Mouse (Mus musculus) embryonic fibroblast, embryonic 13.5 days (primary cell): Measurements from ENCODE around the gene Tbx5. TPM values are rescaled to one million over a fixed set of nuclear protein-coding genes. Genes with fewer than 3 reads are reported as not detected.

Source experiments
- H3K27ac ChIP-seq: 2 replicates; pipeline ENCODE4 v1.5.1; 2012; ENCODE audit warnings: low read length, control low read depth, inconsistent platforms; ENCODE audit not compliant: insufficient read depth
- H3K4me1 ChIP-seq: 2 replicates; pipeline ENCODE4 v1.6.1; 2011; ENCODE audit warnings: low read length; ENCODE audit not compliant: control insufficient read depth, insufficient read depth
- H3K4me3 ChIP-seq: 2 replicates; pipeline ENCODE4 v1.5.1; 2011; ENCODE audit warnings: mild to moderate bottlenecking, control low read depth, low read length; ENCODE audit not compliant: insufficient read depth
- CTCF ChIP-seq: IDR thresholded peaks from 2 replicates; pipeline ENCODE4 v1.5.1; 2011; ENCODE audit warnings: mild to moderate bottlenecking, control low read depth, low read length, moderate library complexity, borderline replicate concordance; ENCODE audit not compliant: insufficient read depth
- POLR2A ChIP-seq: IDR thresholded peaks from 2 replicates; pipeline ENCODE4 v1.6.1; 2011; ENCODE audit warnings: low read depth, mild to moderate bottlenecking, control low read depth, low read length, moderate library complexity
- polyA plus RNA-seq: library from polyadenylated mRNA; stranded (reverse); fragments of >200 nt; gene quantifications from 2 replicates; pipeline ENCODE4 v1.2.4, GENCODE M21; 2011; ENCODE audit warnings: low read depth; ENCODE audit not compliant: missing spikeins, insufficient read length

Tbx5 gene
- polyA plus RNA-seq, 1 experiment: 9.3 TPM

DNA sequence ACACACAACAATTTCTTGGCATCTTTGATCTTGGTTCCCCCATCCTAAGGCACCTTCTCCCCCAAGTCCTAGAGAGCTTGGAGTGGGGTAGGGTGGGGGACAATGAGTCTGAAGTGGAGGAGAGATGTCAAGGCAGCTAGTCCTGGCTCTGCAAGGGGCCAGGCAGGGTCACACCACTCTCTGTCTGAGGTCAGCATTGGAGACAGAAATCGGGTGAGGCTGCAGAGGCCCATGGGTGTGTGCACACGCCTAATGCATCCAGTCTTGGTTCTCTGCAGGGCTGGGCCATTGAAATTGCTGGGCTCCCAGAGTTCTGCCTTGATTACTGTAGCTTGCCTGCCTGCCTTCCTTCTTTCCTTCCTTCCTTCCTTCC is 1.5 kb downstream of the Tbx5 start:
- H3K4me3 ChIP-seq: peak overlapping the region; percentile 40
- TF ChIP-seq CTCF (no peak), POLR2A (no peak)
- H3K27ac ChIP-seq: 0 out of 2 replicates have a peak overlapping the region, but pooled peaks have one; percentile 52
- H3K4me1 ChIP-seq: no peaks in the 10 kb centered on the region

DNA sequence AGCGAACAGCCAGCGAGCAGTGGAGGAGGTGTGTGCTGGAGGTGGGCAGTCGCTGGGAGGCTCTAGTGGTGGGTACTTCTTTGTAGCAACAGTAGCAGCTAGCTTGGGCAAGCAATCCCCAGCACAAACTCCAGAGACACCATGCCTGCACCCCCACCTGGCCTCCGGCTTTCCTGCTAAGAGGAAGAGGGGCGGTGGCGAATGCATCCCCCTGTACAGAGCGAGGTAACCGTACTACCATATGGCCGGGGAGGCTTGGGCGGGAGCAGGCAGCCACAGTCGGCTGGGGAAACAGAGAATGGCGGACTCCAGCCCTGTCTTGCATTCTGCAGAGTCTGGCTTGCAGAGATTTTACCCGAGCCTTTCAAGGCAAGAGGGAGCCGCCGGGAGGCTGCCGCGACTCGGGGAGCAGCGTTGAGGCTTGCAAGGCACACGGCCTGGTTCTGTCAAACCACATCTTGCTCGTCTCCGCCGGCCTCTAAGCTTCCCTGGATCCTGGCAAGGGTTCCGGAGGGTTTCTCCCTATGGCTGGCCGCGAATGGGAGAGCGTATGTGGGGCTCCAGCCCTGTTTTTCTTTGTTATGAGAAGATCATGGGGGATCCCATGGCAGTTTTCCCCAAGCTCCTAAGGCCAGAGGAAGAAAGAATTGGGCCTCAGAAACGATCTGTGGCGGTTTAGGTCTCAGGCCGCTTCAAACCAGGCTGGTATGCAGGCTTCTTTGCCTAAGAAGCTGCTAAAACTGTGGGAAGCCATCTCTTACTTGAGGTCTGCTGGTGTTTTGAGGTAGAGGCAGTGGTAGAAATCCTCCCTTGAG is 2.8 kb downstream of the Tbx5 start:
- Histone ChIP-seq H3K4me3 (peak overlapping the region; percentile 40), H3K4me1 (no peaks in the 10 kb centered on the region), H3K27ac (peak overlapping the region; percentile 21; the same call in 1 of the 2 replicates)
- TF ChIP-seq CTCF (no peak), POLR2A (no peak)

DNA sequence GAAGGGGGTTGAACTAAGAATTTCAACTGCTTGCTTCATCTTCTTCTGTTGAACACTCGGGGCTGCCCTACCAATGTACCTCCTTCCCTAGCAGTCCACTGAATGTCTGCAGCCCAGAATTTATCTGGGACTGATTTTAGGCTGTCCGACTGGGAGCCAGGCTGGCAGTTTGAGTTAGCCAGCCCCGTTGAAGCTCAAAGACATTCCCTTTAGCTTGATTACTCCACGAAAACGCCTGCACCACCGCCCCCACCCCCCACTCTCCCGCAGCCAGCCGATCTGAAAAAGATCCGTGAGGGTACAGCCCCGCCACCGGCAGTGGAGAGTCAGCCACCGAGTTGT is 3.4 kb downstream of the Tbx5 start:
- Histone ChIP-seq H3K27ac (peak overlapping the region; percentile 21; the same call in 1 of the 2 replicates), H3K4me1 (no peaks in the 10 kb centered on the region), H3K4me3 (peak overlapping the region; percentile 40)
- TF ChIP-seq POLR2A: 0 out of 2 replicates have a peak, but pooled peaks have one; percentile 15
- no peak for TF ChIP-seq CTCF

DNA sequence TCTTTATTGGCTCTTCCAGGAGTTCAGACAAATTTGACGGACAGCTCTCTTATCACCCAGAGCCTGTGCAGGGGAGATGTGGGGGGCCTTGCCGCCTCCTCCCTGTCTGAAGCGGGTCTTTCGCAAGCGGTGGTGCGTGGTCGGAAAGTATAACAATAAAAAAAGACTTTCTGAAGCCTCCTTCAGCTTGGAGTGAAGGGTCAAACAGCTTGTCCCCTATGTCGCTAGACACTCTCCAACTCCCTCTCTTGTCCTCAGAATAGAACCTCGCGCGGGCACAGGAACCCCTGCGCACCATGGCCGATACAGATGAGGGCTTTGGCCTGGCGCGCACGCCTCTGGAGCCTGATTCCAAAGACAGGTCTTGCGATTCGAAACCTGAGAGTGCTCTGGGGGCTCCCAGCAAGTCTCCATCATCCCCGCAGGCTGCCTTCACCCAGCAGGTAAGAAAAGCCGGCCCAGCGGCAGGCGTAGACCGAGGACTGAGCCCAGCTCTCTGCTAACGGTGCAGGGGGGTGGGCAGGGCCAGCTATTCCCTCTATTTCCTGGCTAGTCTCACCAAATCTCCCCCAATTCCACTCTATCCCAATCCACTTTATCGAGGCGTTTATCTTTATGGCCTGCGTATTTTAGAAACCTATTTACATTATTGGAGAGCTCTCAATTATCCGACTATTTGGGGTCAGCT is 4.3 kb downstream of the Tbx5 start:
- Histone ChIP-seq H3K4me3 (peak overlapping the region; percentile 33), H3K4me1 (no peaks in the 10 kb centered on the region), H3K27ac (peak overlapping the region; percentile 19; the same call in 1 of the 2 replicates)
- TF ChIP-seq POLR2A: no peak
- TF ChIP-seq CTCF: no peak

DNA sequence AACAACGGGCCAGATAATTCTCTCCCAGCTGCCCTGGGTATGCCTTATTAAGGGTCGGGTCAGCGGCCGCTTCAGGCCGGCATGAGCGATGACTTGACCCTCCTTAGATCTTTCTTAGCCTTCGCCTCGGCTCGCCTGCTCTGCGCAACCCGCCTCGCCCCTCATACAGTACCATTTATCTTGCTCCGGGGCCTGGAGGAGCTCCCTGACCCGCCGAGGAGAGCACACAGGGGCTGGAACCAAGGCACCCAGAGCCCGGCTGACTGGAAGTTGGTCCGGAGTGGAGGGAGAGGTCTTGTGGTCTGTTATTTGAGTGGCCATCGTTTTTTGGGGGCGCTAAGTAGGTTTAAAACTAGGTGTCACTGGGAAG is 4.8 kb downstream of the Tbx5 start:
- H3K4me1 ChIP-seq: no peaks in the 10 kb centered on the region
- peak overlapping the region; percentile 19; the same call in 1 of the 2 replicates for H3K27ac ChIP-seq
- peak overlapping the region; percentile 33 for H3K4me3 ChIP-seq
- TF ChIP-seq CTCF (no peak), POLR2A (no peak)

DNA sequence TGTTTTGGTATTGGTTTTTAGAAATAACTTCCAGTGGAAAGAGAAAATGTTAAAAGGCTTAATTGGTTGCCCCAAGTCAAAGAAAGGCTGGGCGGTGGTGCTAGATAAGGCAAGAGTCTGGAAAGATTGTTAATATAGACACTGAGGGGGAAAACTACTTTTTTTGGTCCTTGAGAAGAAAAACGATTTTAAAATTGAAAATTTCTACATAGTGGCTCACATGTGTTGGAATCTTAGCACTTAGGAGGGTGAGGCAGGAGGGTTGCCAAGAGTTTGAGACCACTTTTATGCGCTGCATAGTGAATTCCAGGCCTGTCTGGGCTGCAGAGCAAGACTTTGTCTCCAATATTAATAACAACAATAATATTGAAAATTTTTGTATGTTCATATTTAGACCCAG is 5.4 kb downstream of the Tbx5 start:
- TF ChIP-seq POLR2A (no peak), CTCF (no peak)
- H3K4me3 ChIP-seq: no peak overlapping the region

DNA sequence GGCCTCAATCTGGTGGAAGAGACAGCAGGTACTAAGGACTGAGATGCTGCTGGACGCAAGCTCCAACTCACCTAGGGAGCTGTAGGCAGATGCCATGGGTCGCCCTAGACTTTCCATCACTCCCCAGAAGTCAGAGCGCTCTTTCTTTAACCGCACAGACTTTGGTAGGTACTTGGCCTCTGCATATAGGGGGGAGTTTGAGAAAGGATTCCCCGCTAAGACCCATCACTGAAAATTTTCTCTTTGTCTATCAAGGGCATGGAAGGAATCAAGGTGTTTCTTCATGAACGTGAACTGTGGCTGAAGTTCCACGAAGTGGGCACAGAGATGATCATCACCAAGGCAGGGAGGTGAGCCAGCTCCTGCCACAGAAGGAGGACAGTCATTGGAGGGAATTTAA is 6.0 kb downstream of the Tbx5 start:
- peak overlapping the region; percentile 14; the same call in 1 of the 2 replicates for H3K27ac ChIP-seq
- H3K4me3 ChIP-seq: peak overlapping the region; percentile 18
- TF ChIP-seq POLR2A: no peak
- TF ChIP-seq CTCF: no peak
- no peaks in the 10 kb centered on the region for H3K4me1 ChIP-seq

More for the DNA sequence above, 5.4 kb downstream of the Tbx5 start:
- H3K4me1 ChIP-seq: no peaks in the 10 kb centered on the region
- H3K27ac ChIP-seq: no peak overlapping the region

DNA sequence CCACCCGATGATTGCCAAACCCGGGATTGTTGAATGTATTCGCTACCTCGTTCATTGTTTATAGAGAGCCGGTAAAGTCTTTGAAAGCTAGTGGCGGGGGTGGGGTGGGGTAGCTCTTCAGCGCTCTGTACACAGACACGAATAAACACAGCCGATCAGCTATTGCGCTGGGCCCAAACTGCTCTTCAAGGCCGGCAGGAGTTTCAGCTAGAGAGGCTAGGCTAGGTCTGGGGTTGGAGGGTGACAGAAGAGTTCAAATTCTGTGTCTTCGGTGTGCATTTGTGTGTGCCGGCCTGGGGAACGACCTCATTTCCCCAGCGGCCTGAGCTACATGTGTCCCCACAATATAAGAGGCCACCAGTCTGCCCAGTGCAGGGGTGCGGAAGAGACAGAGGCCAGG is 6.7 kb downstream of the Tbx5 start:
- peak overlapping the region; percentile 7; the same call in 1 of the 2 replicates for H3K4me3 ChIP-seq
- H3K27ac ChIP-seq: peak overlapping the region; percentile 20; the same call in 1 of the 2 replicates
- no peaks in the 10 kb centered on the region for H3K4me1 ChIP-seq
- no peak for TF ChIP-seq POLR2A

DNA sequence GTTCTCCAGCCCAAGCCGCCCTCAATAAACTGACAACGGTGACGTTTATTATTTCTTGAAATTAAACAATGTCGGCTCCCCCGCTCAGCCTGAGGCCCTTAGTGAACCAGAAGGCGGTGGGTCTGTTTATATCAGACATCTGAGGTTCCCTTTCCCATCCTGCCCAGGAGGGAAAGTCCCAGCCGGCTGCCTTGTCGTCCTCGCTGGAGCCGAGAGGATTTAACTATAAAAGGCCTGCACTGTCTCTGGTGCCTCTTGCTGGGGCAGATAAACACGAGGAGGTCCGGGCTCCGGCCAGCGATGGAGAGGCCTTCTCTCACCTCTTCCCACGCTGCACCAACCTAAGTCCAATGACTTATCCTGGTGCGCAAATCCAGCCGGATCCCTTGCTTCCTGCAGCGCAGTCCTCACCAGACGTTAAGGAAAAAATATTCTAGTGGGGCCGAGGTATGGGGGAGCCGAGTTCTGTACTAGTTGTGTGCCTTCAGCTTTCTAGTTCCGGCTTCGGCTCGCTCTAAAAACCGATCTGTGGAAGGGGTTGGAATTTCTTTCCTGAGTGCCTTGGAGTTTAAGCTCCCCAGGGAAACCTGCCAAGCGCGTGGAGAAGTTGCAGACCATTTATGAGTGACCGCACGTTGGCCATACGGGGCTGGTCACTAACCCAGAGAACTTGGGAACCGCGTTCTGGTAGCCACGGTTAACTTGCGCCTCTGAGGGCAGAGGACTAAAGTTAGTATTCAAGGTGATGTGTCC is 7.3 kb downstream of the Tbx5 start:
- Histone ChIP-seq H3K4me1 (no peaks in the 10 kb centered on the region), H3K4me3 (peak overlapping the region; percentile 7; the same call in 1 of the 2 replicates), H3K27ac (peak overlapping the region; percentile 20)

DNA sequence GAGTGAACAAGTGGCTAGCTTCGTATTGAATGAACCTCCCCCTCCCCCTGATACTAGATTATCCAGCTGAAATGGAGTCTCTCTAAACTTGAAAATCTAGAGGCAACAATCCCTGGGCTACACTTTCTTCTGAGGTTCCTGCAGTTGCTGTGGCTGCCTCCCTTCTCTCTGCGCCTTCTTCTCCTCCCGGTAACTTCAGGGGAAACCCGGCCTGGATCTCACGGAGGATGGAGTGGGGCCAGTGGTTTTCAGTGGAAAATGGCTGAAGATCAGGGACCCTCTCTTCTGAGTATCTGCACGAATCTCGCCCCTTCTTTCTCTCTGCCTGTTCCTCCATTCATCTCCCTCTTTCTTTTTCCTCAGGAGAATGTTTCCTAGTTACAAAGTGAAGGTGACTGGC is 7.9 kb downstream of the Tbx5 start:
- peak overlapping the region; percentile 3; the same call in 1 of the 2 replicates for H3K4me3 ChIP-seq
- TF ChIP-seq CTCF: no peak
- TF ChIP-seq POLR2A: no peak
- no peaks in the 10 kb centered on the region for H3K4me1 ChIP-seq
- H3K27ac ChIP-seq: peak overlapping the region; percentile 15

More for the DNA sequence above, 7.3 kb downstream of the Tbx5 start:
- no peak for TF ChIP-seq CTCF
- TF ChIP-seq POLR2A: no peak
